Mouse (Mus musculus): ENCODE measurements around the gene Slamf8.

Gene Slamf8

DNA sequence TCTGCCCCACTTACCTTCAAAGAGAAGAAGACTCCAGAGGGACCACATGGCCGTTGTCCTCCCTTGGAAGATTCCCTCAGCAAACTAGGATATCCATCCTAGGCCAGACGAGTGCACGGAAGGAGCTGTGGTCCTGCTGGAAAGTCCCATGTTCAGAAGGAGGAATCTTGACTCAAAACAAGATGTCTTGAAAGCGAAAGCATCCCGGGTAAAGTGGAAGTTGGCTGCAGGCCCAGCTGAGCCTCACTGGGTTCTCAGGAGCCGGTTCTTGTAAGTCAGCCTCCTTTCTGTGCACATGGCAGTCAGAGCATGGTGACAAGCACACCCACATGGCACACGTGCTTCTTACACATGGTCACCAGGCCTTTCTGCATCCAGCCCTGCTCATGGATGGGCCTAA, at the start of gene Slamf8:
Gene Slamf8 (minus strand): TSS at position 184 of the 400 bp plus-strand sequence.
- no peak for DNase-seq (ENCODE audit: low spot score)

DNA sequence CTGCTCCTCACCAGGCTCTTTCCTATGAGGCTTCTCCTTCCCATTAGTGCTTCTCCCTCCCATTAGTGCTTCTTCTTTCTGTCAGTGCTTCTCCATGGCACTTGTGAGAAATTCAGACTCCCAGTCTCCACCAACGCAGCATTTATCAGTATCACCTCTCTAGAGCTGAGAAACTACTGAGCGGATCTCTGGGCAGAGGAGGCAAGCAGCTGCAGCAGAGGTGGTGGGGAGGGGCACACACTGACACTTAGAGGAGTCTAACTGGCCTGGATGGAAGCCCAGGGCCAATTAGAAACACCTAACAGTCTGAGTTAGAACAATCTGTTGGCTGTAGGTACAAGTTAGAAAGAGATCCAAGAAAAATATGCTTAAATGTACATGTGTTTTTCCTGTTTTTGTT, 48.4 kb upstream of the Slamf8 start:
- DNase-seq (ENCODE audit: low spot score), result no peak

DNA sequence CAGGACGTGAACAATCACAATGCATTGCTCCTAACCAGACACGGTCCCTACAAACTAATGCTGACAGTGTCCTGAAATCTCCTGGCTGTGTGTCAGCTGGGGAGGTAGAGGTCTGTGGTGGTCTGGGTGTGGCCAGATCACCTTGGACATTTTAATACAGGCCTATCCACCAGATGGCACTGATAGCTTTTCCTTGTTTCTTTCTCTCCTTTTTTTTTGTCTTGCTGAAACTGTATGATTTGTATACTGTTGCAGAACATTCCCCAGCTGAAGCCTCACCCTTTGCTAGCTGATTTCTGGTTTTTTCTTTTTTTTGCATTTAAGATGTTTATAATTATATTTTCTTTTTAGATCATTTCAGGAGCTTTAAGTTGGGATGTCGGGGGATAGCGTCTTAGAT, 47.4 kb upstream of the Slamf8 start:
- no peak for DNase-seq (ENCODE audit: low spot score)

DNA sequence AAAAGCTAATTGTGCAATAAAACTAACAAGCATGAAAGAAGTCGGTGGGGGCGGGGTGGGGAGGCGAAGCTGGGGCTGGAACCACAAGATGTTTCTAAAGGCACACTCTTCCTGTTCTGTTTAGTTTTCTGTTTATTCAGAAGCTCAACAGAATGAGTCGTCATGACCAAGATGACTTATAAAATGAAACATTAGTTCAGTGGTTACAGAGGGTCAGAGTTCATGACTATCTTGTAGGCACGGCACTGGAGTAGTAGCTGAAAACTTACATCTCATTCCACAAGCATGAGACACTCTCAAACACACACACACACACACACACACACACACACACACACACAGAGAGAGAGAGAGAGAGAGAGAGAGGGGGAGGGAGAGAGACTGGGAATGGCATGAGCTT, 45.9 kb upstream of the Slamf8 start:
- no peak for DNase-seq (ENCODE audit: low spot score)

DNA sequence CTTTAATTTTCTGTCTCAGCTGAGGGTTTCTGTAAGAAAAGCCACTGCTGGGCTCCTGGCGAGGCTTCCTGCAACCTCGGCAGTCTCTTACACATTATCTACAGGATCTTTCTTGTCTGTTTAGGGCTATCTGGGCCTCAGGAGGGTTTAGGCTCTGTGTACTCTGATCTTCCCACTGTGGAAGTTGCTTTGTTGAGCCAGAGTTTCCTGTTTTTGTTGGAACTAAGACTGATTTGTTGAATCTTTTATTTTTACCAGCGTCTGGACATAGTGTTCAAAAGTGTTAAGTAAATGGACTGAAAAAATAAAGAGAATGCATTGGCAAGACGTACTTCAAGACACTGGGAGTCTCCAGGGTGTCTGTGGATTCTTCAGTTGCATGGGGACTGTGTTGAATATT, 44.9 kb upstream of the Slamf8 start:
- DNase-seq (ENCODE audit: low spot score), result no peak

DNA sequence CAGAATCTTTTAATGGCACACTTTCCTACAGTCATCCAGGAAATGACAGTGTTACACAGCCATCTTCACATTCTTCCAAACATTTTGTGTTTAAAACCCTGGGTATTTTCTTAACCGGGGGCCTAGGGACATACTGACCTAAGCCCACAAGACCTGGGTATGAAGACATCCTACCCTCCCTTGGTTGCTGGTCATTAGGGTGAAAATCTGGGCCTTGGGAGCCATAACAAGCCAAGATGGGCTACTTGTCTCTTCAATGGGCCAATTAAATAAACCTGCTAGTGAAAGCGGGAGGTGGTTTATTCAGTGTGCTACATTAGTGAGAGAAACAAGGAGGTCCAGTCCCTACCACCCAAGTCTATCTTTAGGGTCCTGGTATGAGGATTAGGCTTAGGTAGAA, 43.8 kb upstream of the Slamf8 start:
- no peak for DNase-seq (ENCODE audit: low spot score)

DNA sequence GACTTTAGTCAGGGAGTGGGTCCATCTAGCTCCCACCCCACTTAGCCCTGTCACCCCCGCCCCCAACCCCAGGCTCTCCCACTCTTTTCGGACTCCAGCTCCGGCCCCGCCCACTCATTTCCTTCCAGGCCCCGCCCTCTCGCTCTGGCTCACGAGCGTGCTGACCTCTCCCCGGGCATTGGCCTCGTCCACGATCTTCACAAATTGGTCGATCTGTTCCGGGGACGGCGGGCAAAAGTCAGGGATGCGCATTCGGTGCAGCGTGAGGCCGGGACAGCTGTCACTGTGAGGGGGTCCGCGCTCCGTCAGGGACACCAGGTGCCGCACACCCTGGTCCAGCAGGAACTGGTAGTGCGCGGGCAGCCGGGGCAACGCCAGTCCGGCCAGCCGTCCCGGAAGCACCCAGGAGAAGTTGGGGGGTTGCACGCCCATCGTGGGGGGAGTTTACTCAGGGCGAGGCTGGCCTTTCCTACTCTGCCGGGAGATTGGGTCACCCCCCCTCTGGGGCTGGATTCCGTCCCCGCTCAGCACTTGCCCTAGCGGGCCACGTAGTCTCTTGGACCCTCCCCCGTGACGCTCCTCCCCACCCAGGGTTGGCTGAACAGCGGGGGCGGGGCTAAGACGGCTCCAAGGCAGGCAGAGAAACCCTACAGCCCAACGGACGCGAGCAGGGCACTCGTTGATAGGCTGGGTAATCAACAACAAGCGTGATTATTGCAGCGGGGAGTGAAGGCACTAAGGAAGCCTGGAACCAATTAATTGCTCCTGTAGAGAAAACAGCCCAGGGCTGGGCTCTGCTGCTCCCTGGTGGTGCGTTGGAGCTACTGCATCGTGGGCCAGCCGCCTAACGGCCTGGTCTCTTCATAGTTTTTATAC, 42.3 kb upstream of the Slamf8 start, which contains the start of gene Dusp23:
Gene Dusp23 (minus strand): TSS at position 512 of the 876 bp plus-strand sequence.
- DNase-seq (ENCODE audit: low spot score), result peak; percentile 89

DNA sequence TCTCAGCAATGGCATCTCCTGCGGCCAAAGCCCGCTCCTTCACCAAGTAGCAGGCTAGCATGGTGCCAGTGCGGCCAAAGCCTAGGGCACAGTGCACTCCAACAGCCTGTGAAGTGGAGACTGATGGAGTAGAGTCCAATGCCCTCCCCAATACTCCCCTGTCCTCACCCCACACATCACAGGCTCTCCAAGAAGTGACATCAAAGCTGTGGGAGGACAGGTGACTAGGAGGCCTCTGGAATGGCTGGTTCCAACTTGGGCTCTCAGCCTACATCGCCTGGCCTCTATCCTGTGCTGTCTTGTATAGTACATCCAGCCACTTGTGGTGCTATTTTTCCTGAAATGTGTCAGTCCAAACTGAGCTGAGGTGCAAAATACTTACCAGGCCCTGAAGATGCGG, 41.4 kb upstream of the Slamf8 start:
- no peak for DNase-seq (ENCODE audit: low spot score)

DNA sequence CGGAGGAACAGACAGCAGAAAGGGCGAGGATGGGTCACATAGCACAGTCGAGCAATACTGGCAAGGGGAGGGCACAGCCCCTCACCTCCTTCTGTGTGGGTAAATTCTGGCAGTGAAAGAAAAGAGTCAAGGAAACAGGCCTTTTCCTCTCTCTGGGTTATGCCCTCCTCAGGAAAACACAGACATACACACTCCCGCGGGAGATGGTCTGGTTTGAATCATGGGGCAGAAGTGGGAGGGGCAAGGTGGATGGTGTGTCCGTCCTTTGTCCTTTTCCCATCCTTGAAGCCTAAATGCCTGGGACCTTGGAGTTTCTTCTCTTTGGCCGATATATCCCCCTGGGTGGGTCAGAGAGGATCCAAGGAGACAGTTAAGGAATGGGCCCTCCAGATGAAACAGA, 39.5 kb upstream of the Slamf8 start:
- no peak for DNase-seq (ENCODE audit: low spot score)

DNA sequence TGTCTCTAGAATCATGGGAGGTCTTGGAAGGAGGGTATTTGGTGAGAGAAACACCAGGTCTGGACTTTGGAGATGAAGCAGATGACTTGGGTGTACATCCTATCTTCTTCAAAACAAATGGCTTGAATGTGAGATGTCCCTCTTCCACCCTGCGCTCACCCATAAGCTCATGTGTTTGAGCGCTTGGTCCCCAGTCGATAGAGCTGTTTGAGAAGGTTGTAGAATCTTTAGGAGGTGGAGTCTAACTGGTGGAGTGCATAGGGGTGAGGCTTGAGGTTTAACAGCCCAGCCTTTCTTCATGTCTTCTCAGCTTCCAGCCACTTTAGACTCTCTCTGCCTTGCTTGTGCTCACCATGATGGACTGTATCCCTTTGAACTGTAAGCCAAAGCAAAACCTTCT, 35.9 kb upstream of the Slamf8 start:
- DNase-seq (ENCODE audit: low spot score), result no peak

DNA sequence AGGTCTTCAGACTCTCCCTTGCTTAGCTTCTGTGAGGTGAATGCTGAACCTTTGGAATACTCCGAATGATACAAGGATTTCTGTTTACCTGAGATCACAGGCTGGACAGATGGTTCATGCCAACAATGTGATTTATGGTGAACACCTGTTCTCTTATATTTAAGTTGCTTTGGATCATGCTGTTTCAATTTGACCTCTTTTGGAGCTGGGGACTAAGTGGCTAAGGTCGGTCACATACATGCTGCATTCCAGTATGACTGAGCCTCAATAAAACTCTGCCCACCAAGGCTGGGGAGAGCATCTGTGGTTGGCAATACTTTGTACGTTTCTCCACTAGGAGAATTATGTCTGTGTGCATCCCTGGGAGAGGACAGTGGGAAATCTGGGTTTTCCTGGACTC, 33.7 kb upstream of the Slamf8 start:
- no peak for DNase-seq (ENCODE audit: low spot score)

DNA sequence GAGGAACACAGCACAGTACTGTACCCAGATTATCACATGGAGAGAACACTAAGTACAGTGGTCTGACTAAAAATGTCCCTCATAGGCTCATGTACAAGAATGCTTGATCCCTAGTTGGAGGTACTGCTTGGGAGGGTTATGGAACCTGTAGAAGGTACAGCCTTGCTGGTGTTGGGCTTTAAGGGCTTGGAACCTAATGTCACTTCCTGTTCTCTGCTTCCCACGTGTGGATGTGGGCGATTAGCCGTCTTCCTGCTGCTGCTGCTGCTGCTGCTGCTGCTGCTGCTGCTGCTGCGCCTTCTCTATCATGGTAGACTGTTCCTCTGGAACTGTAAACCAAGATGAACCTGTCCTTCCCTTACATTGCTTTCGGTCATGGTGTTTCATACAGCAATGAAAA, 33.2 kb upstream of the Slamf8 start:
- DNase-seq (ENCODE audit: low spot score), result no peak

DNA sequence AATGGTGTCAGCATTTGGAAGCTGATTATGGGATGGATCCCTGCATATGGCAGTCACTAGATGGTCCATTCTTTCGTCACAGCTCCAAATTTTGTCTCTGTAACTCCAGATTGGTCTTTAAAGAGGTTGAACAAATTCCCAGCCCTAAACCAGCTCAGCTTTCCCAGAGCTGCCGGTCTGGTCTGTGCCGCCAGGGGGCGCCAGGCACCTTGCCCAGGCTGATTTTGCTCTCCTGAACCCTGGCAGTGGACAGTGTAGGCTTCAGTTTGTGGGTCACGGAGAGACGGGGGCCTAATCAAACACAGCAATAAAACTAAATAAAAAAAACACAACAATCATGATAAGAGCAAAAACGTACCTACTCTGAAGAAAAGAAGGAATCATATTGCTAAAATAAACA, 28.9 kb upstream of the Slamf8 start:
- no peak for DNase-seq (ENCODE audit: low spot score)

DNA sequence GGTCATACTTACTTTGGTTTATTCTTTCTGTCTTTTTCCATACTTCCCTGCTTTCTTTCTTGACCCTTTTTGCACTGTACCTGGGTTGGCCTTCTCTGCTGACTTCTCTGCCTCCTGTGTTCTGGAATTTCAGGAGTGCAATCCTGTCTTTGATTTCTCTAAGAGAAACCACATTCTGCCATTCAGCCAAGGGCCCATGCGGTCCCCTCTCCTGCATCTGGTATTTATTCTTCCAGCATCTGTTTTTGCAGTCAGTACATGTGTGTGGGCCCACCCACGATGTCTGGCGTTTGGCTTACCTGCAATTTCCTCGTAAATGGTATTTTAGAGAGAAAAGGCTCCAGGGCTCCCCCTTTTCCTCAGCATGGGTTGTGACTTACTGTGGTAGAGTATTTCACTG, 27.8 kb upstream of the Slamf8 start:
- DNase-seq (ENCODE audit: low spot score), result no peak

DNA sequence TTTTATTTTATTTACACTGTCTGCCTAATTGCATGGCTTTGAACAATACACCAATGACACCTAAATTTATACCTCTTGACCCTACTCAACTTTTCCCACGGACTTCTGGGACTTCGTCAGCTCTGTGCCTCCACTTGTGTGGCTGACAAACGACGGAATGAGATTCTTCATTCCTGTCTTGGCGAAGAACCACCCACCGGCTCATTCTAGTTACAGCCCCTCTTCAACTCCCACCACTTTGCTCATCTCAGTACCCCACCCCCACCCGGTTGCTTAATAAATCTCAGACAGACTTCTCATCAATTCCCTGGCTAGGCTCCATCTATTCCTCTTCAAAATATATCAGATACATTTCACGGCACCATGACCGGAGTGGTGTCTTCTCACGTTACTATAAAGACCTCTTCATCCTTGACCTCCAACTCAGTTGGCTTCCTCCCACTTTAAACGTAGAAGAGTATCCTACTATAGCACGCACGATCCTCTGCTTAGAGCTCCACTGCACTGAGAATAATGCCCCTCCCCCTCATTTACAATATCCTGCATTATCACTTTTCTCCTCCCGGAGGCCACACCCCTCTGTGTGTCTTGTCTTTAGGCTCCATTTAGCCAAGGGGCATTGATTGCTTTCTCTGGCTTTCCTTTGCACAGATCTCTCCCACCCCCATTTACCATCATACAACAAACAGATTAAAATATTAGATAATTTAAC, 27.2 kb upstream of the Slamf8 start:
- DNase-seq (ENCODE audit: low spot score), result no peak

DNA sequence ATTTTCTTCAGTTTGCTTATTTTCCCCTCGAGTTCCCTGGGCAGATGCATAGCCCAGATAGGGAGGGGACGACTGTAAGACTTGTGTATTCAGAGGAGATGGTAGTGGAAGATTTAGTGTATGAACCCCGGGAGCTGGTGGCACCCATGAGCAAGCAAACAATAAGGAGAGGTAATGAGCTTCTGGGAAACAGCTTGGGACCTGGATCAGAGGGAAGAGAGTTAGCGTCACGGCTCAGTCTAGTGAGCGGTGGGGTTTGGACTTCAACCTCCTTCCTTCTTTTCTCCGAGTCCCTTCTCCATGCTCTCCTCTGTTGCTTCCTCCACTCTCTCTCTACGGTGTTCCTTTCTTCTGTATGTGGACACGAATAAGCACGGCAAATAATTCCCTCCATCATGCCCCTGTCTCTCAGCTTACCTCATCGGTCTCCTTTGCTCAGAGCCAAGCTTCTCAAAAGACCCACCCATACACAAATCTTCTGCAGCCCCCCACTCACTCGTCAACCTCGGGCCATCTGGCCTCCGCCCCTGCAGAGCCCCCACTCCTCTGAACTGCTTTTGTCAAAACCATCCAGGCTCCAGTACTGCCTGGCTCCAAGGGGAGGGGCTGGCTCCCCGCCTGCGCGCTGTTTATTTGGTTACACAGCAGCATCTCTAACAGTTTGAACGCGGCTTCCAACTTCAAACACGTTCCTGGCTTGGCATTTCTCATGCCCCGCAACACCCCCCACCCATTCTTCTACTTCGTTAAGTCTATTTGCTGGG, 26.4 kb upstream of the Slamf8 start:
- DNase-seq (ENCODE audit: low spot score), result no peak

DNA sequence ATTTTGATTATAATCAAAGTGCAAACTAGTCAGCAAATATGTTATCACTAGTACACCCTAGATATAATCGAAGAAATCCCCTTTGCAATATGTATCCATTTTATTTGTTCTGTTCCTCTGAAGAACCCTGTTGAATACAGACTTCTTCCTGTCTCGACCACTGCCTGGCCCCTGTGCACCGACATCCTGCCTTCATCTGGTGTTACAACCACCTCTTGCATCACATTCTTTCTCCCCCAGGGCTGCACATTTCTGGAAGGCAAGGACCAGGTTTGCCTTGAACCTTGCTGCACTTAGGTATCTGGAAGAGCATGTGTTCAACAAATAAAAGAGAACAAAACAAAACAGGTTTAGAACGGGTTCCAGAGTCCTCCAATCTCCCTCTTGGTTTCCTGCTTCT, 25.0 kb upstream of the Slamf8 start:
- DNase-seq (ENCODE audit: low spot score), result no peak

DNA sequence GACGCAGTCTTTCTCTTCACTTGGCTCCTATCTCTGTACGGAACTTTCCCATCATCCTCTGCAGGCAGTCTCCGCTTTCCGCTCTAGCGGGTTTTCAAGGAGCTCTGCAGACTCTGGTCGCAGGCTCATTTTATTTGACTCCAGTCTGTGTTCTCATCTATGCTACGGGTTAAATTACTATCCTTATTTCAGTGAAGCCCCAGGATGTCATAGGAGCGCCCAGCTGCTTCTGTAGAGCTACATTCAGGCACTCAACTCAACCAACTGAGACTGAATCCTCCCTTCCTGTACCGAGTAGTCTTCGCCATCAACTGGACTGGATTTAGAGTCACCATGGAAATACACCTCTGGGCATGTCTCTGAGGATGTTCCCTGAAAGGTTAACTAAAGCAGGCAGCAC, 24.3 kb upstream of the Slamf8 start:
- no peak for DNase-seq (ENCODE audit: low spot score)

DNA sequence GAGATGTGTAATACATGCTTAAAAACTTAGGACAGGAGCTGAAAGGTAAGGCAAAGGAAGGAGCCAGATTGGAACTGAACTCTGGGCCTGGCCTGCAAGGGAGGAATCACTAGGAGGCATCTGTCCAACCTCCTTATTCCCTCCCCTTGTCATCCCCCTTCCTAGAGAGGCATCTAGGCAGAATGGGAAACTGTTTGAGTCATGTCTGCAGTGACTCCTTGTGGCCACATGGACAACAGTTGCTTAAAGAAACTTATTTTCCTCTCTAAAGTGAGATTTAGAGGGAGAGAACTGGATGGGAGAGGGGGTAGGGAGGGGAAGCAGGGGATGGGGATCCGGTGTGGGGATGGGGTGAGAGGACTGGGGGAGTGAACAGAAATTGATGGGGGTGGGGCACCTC, 22.4 kb upstream of the Slamf8 start:
- DNase-seq (ENCODE audit: low spot score), result no peak

DNA sequence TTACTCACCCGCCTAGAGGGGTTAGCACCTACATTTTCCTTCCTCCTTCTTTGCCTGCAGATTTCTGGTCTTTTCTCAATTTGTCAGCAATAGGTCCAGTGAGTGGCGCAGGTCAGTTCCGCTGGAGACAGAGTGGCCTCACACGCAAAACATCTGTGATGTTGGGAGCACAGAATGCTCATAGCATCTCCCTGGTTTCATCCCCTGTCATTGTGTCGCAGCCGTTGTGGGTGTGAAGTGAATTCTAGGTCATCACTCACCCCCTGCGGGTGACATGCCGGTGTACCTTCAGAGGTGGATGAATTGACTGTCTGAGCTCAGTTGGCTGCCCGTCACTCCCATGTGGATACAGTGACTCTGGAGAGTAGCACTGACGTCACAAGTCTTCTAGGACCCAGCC, 20.9 kb upstream of the Slamf8 start:
- DNase-seq (ENCODE audit: low spot score), result no peak

DNA sequence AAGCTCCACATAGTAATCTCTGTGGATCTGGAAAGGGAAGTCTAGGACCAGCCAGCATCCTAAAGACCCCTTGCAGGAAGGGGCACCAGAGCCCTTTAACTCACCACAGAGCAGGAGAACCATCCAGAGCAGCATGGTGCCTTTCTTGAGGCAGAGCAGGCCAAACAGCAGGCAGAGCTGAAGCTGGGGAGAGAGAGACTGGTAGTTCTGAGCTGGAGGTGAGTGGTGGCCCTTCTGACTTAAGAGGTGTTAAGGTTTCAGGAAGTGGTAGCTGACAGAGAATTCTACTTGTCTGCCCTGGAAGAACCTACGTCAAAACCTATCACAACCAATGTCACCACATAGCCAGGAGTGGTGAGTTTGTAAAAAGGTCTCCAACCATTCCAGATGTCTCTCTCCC, 12.0 kb upstream of the Slamf8 start, which contains the start of gene Fcrl6:
Gene Fcrl6 (minus strand): TSS at position 226 of the 400 bp plus-strand sequence.
- DNase-seq (ENCODE audit: low spot score), result no peak

DNA sequence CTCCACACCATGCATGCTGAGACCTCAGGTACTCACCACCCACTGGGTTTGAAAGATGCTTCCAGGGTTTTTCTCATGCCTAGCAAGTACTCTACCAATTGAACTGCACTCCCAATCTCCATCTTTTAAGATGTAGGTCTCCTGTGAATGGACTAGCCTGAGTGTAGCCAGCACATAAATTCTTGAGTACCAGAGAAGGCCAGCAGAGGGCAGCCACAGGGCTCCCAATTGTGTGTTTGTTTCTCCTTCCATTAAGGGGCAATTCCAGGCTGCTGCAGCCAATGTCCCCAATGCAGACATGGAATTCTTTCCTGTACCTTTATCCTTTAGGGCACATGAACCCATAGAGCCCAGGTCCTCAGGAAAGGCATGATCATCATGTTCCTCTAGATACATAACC, 4.1 kb upstream of the Slamf8 start:
- DNase-seq (ENCODE audit: low spot score), result no peak

DNA sequence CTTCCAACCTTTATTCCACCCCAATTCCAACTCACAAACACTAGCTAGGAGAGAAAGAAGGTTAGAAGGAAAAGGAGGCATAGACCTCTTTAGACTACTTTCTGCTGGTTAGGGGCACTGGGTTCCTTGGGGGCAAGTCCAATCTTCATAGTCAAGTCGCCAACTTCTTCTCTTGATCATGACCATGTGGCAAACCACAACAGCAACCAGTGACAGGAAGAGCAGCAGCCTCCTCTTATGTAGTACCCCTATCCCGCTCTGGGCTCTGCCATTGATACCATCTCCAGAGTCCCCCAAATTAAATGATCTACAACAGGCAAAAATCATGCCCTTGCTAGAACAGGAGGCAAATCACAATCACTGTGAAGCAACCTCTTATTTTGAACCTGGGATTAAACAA, 3.6 kb upstream of the Slamf8 start:
- no peak for DNase-seq (ENCODE audit: low spot score)

Measured in left cerebral cortex, adult 11 months (tissue).